Mouse (Mus musculus): ENCODE results near the gene Tsr1. TPM values are rescaled to one million over a fixed set of nuclear protein-coding genes. Genes with fewer than 3 reads are reported as not detected.

The Tsr1 gene
- polyA plus RNA-seq, 1 experiment from 2014 or later: 38.0 TPM

GRCm38 (mm10) chr11:74909978-74910377 is 12.1 kb downstream of the Tsr1 start:
- no peak for ATAC-seq
- Histone ChIP-seq H3K9me3 (ENCODE audit: control insufficient read depth, low read length) (no peaks in the 10 kb centered on the region), H3K27me3 (replicated peaks; ENCODE audit: control insufficient read depth, insufficient read depth, low read length) (no peaks in the 10 kb centered on the region), H3K4me3 (replicated peaks; ENCODE audit: low read length) (no peak overlapping the region), H3K4me1 (replicated peaks; ENCODE audit: control insufficient read depth, insufficient read depth, low read length) (no peaks in the 10 kb centered on the region), H3K27ac (ENCODE audit: low read length) (no peak overlapping the region), H3K4me2 (ENCODE audit: low read length) (no peak overlapping the region), H3K36me3 (ENCODE audit: control insufficient read depth, insufficient read depth) (peaks cover 32% of the 10 kb centered on the region), H3K9ac (replicated peaks; ENCODE audit: low read depth, low read length) (no peak overlapping the region)
- WGBS: 92% methylated on average over 4 of the region's 4 CpGs

GRCm38 (mm10) chr11:74912492-74912891 is 14.6 kb downstream of the Tsr1 start:
- no peak overlapping the region for H3K27ac ChIP-seq (ENCODE audit: low read length)
- no peak for ATAC-seq
- no peaks in the 10 kb centered on the region for H3K27me3 ChIP-seq (replicated peaks; ENCODE audit: control insufficient read depth, insufficient read depth, low read length)
- no peak overlapping the region for H3K4me2 ChIP-seq (ENCODE audit: low read length)
- no peaks in the 10 kb centered on the region for H3K9me3 ChIP-seq (ENCODE audit: control insufficient read depth, low read length)
- 91% methylated on average over 3 of the region's 3 CpGs for WGBS
- no peak overlapping the region for H3K9ac ChIP-seq (replicated peaks; ENCODE audit: low read depth, low read length)
- H3K4me1 ChIP-seq (replicated peaks; ENCODE audit: control insufficient read depth, insufficient read depth, low read length): no peaks in the 10 kb centered on the region
- no peak overlapping the region for H3K4me3 ChIP-seq (replicated peaks; ENCODE audit: low read length)
- peaks cover 11% of the 10 kb centered on the region for H3K36me3 ChIP-seq (ENCODE audit: control insufficient read depth, insufficient read depth)

- no peak for ATAC-seq
- Histone ChIP-seq H3K4me1 (replicated peaks; ENCODE audit: control insufficient read depth, insufficient read depth, low read length) (peaks cover 3% of the 10 kb centered on the region), H3K27ac (ENCODE audit: low read length) (0 out of 2 replicates have a peak overlapping the region, but pooled peaks have one; percentile 3), H3K4me3 (replicated peaks; ENCODE audit: low read length) (no peak overlapping the region), H3K9ac (replicated peaks; ENCODE audit: low read depth, low read length) (no peak overlapping the region), H3K36me3 (ENCODE audit: control insufficient read depth, insufficient read depth) (peaks cover 9% of the 10 kb centered on the region; the same call in 1 of the 2 replicates), H3K4me2 (ENCODE audit: low read length) (no peak overlapping the region), H3K9me3 (ENCODE audit: control insufficient read depth, low read length) (no peaks in the 10 kb centered on the region), H3K27me3 (replicated peaks; ENCODE audit: control insufficient read depth, insufficient read depth, low read length) (no peaks in the 10 kb centered on the region)
- 72% methylated on average over 6 of the region's 6 CpGs for WGBS
These were observed 21.4 kb downstream of the Tsr1 start for GRCm38 (mm10) chr11:74919249-74919648.

- peaks cover 19% of the 10 kb centered on the region for H3K4me1 ChIP-seq (replicated peaks; ENCODE audit: control insufficient read depth, insufficient read depth, low read length)
- no peak overlapping the region for H3K4me2 ChIP-seq (ENCODE audit: low read length)
- H3K4me3 ChIP-seq (replicated peaks; ENCODE audit: low read length): no peak overlapping the region
- no peaks in the 10 kb centered on the region for H3K27me3 ChIP-seq (replicated peaks; ENCODE audit: control insufficient read depth, insufficient read depth, low read length)
- no peak for ATAC-seq
- H3K9ac ChIP-seq (replicated peaks; ENCODE audit: low read depth, low read length): no peak overlapping the region
- 65% methylated on average over 4 of the region's 4 CpGs for WGBS
- peaks cover under 1% of the 10 kb centered on the region; the same call in 1 of the 2 replicates for H3K36me3 ChIP-seq (ENCODE audit: control insufficient read depth, insufficient read depth)
- no peaks in the 10 kb centered on the region for H3K9me3 ChIP-seq (ENCODE audit: control insufficient read depth, low read length)
- H3K27ac ChIP-seq (ENCODE audit: low read length): no peak overlapping the region
These were observed 26.3 kb downstream of the Tsr1 start for GRCm38 (mm10) chr11:74924149-74924548.

- Histone ChIP-seq H3K9me3 (ENCODE audit: control insufficient read depth, low read length) (no peaks in the 10 kb centered on the region), H3K4me3 (replicated peaks; ENCODE audit: low read length) (peak within 1 kb of the TSS; percentile 99), H3K4me2 (ENCODE audit: low read length) (peak within 1 kb of the TSS; percentile 76), H3K27ac (ENCODE audit: low read length) (peak within 1 kb of the TSS; percentile 97), H3K9ac (replicated peaks; ENCODE audit: low read depth, low read length) (peak within 1 kb of the TSS; percentile 91), H3K27me3 (replicated peaks; ENCODE audit: control insufficient read depth, insufficient read depth, low read length) (no peaks in the 10 kb centered on the region), H3K36me3 (ENCODE audit: control insufficient read depth, insufficient read depth) (0 out of 2 replicates have a peak, but pooled peaks cover 2% of the 10 kb centered on the region), H3K4me1 (replicated peaks; ENCODE audit: control insufficient read depth, insufficient read depth, low read length) (peaks cover 16% of the 10 kb centered on the region)
- whole genome bisulfite sequencing: under 1% methylated on average over 69 of the region's 88 CpGs
- peak; percentile 95 for ATAC-seq
These were observed 27.9 kb downstream of the Tsr1 start, which contains the start of the genes Smg6 and Srr for GRCm38 (mm10) chr11:74925577-74926387. TSS of gene Smg6 (plus strand) at chr11:74925823. TSS of gene Srr (minus strand) at chr11:74925948.

- 0 out of 2 replicates have a peak, but pooled peaks cover 2% of the 10 kb centered on the region for H3K36me3 ChIP-seq (ENCODE audit: control insufficient read depth, insufficient read depth)
- H3K27ac ChIP-seq (ENCODE audit: low read length): peak overlapping the region; percentile 97
- peak overlapping the region; percentile 76 for H3K4me2 ChIP-seq (ENCODE audit: low read length)
- 0 out of 2 replicates have a peak, but pooled peaks have one; percentile 1 for ATAC-seq
- WGBS: 6% methylated on average over 11 of the region's 11 CpGs
- no peaks in the 10 kb centered on the region for H3K27me3 ChIP-seq (replicated peaks; ENCODE audit: control insufficient read depth, insufficient read depth, low read length)
- peaks cover 16% of the 10 kb centered on the region for H3K4me1 ChIP-seq (replicated peaks; ENCODE audit: control insufficient read depth, insufficient read depth, low read length)
- H3K9ac ChIP-seq (replicated peaks; ENCODE audit: low read depth, low read length): peak overlapping the region; percentile 91
- H3K9me3 ChIP-seq (ENCODE audit: control insufficient read depth, low read length): no peaks in the 10 kb centered on the region
- peak overlapping the region; percentile 99 for H3K4me3 ChIP-seq (replicated peaks; ENCODE audit: low read length)
These were observed 28.6 kb downstream of the Tsr1 start for GRCm38 (mm10) chr11:74926388-74927005.

GRCm38 (mm10) chr11:74927236-74927725 is 29.4 kb downstream of the Tsr1 start:
- Histone ChIP-seq H3K27ac (ENCODE audit: low read length) (no peak overlapping the region), H3K9ac (replicated peaks; ENCODE audit: low read depth, low read length) (no peak overlapping the region), H3K36me3 (ENCODE audit: control insufficient read depth, insufficient read depth) (peaks cover 2% of the 10 kb centered on the region; the same call in 1 of the 2 replicates), H3K4me1 (replicated peaks; ENCODE audit: control insufficient read depth, insufficient read depth, low read length) (peaks cover 16% of the 10 kb centered on the region), H3K4me2 (ENCODE audit: low read length) (no peak overlapping the region), H3K9me3 (ENCODE audit: control insufficient read depth, low read length) (no peaks in the 10 kb centered on the region), H3K4me3 (replicated peaks; ENCODE audit: low read length) (no peak overlapping the region), H3K27me3 (replicated peaks; ENCODE audit: control insufficient read depth, insufficient read depth, low read length) (no peaks in the 10 kb centered on the region)
- ATAC-seq: no peak
- WGBS: 92% methylated on average over 2 of the region's 2 CpGs

- no peak overlapping the region for H3K4me3 ChIP-seq (replicated peaks; ENCODE audit: low read length)
- WGBS: 98% methylated on average over 4 of the region's 4 CpGs
- peaks cover 16% of the 10 kb centered on the region for H3K4me1 ChIP-seq (replicated peaks; ENCODE audit: control insufficient read depth, insufficient read depth, low read length)
- peaks cover 4% of the 10 kb centered on the region; the same call in 1 of the 2 replicates for H3K36me3 ChIP-seq (ENCODE audit: control insufficient read depth, insufficient read depth)
- H3K9ac ChIP-seq (replicated peaks; ENCODE audit: low read depth, low read length): no peak overlapping the region
- H3K27me3 ChIP-seq (replicated peaks; ENCODE audit: control insufficient read depth, insufficient read depth, low read length): no peaks in the 10 kb centered on the region
- H3K27ac ChIP-seq (ENCODE audit: low read length): no peak overlapping the region
- H3K4me2 ChIP-seq (ENCODE audit: low read length): no peak overlapping the region
- no peak for ATAC-seq
- no peaks in the 10 kb centered on the region for H3K9me3 ChIP-seq (ENCODE audit: control insufficient read depth, low read length)
These were observed 31.2 kb downstream of the Tsr1 start for GRCm38 (mm10) chr11:74929111-74929510.

GRCm38 (mm10) chr11:74930391-74930790 is 32.5 kb downstream of the Tsr1 start:
- no peak for ATAC-seq
- Histone ChIP-seq H3K4me3 (replicated peaks; ENCODE audit: low read length) (no peak overlapping the region), H3K9me3 (ENCODE audit: control insufficient read depth, low read length) (no peaks in the 10 kb centered on the region), H3K9ac (replicated peaks; ENCODE audit: low read depth, low read length) (no peak overlapping the region), H3K27me3 (replicated peaks; ENCODE audit: control insufficient read depth, insufficient read depth, low read length) (no peaks in the 10 kb centered on the region), H3K4me2 (ENCODE audit: low read length) (no peak overlapping the region), H3K4me1 (replicated peaks; ENCODE audit: control insufficient read depth, insufficient read depth, low read length) (peaks cover 9% of the 10 kb centered on the region), H3K27ac (ENCODE audit: low read length) (no peak overlapping the region), H3K36me3 (ENCODE audit: control insufficient read depth, insufficient read depth) (peaks cover 10% of the 10 kb centered on the region)
- 92% methylated on average over 7 of the region's 7 CpGs for WGBS
